Mouse (Mus musculus): ENCODE data around the gene Pcdh8.

DNA sequence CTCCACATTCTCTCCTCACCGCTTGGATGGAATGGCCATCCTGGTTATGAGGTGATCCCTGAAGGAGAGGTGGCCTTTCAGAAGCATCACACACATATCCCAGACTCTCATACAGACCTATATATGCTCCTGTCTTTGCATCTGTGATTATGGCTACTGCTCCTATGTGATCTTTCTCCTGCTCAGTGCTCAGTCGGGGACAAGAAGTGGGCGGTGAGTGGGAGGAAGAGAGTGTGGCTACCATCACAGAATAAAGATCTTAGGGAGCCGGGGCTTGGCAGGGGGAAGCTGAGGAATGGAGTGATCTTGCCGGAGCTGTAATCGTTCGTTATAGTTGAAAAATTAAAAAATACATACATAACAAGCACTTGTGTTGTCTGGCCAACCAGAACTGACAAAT lies 17.4 kb downstream of the Pcdh8 start:
- TF ChIP-seq CTCF (IDR thresholded peaks at IDR 0.05; ENCODE audit: insufficient read depth, low read length) (no peak), POLR2A (IDR thresholded peaks at IDR 0.05; ENCODE audit: borderline replicate concordance, extremely low read depth, low read depth, low read length) (no peak)
